Mouse (Mus musculus) hindlimb bud, embryonic 11.5 days (tissue): ENCODE measurements around the gene Dusp6.
"Not testable (repeated sequence)": the region's sequence is repeated elsewhere in the genome, so short reads cannot be mapped to it uniquely, and the experiment has no call there.

ENCODE experiments used
- DNase-seq: peaks from one replicate; pipeline ENCODE4 v3.0.0-alpha.2; 2012; ENCODE audit warnings: low read depth, low spot score; ENCODE audit errors: extremely low spot score

Dusp6 gene

DNA sequence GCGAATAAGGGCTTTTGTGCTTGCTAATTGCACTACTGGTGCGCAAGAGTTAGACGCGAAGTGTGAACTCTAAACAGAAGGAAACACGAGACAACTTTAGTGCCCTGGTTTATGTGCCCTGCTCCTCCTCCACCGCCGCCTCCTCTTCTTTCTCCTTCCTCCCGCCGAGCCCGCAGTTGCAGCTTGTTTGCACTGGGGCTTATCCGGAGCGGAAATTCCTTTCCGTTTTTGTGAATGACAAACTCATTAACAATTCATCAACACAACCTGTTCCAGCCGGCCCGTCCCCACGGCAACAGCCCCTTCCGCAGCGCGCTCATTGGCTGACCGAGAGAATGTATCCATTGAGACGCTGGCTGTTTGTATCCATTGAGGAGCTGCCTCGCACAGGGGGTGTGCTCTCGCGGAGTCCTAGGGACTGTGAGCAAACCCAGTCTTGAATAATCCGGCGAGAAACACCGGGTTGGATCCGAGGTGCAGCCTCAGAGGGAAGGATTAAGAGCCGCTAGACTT is at the start of gene Dusp6:
Dusp6 (plus strand) TSS at position 365 of the 513 bp plus-strand sequence.
- peak; percentile 94 for DNase-seq

GRCm38 (mm10) chr10:99214421-99215299 is 48.4 kb upstream of the Dusp6 start:
- DNase-seq = no peak

DNA sequence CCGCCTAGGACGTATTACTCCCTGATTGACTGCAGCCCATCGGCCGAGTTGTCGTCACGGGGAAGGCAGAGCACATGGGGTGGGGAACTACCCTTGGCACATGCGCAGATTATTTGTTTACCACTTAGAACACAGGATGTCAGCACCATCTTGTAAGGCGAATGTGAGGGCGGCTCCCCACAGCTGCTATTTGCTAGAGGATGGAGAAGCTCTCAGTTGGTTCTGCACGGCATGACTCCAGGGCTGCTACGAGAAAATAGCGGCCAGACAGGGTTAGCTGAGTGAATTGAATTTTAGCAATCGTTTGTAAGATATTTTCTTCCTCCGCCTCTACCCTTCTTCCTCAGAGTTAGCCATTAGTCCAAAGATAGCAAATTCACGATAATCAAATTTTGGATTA is 46.5 kb upstream of the Dusp6 start:
- DNase-seq = not testable (repeated sequence)

DNA sequence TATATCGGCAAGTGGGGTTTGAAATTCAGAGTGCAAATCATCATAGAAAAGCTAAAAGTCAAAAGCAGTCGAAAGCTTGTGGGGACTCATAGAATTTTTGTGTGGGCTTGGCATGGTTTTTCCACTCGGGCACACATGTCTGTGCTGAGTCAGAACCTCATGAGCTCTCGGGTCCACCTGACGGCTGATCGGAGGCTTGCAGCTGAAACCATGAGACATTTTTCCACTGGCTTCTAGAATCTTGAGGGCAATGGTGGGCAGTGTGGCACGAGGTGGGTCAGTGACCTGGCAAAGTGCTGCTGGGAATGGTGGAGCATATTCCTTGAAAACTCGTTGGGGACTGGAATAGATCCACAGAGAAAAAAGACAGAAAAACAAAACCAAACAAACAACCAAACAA is 41.5 kb upstream of the Dusp6 start:
- DNase-seq = no peak

DNA sequence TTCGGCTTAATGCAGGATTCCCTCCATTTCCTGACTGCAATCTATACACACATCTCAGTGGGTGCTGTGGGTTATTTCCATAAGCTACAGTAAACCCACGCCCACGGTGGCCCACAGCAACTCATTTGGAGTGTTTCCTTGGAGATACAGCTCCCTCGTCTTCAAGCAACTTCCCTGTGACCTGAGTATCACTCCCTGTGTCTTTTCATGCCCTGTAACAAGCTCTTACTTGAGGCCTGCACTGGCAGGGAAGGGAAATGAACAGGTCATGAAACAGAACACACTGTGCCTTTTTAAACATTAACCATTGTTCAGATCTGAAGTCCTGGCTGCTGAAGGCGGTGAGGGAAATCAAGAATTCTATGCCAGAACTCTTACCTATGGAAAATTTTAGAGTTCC is 40.3 kb upstream of the Dusp6 start:
- no peak for DNase-seq

- DNase-seq = no peak
Observed at GRCm38 (mm10) chr10:99224218-99224617, 38.8 kb upstream of the Dusp6 start.

DNA sequence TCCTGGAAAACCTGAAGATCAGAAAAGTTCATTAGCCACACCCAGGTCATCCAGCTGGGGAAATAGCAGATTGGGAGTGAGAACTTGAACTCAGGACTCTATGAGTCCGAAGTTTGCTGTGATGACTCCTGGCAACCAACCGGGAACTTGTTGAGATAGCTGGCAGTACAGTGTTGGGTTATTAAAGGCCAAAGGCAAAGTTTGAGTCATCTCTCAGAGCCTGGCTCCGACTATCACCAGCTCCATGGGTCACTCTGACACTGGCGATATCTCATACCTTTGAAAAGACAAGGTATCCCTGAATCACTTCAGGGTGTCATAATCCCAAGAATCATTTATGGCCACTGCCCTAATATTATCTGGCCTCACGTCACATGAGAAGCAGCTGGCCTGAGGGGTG is 36.2 kb upstream of the Dusp6 start:
- no peak for DNase-seq

DNA sequence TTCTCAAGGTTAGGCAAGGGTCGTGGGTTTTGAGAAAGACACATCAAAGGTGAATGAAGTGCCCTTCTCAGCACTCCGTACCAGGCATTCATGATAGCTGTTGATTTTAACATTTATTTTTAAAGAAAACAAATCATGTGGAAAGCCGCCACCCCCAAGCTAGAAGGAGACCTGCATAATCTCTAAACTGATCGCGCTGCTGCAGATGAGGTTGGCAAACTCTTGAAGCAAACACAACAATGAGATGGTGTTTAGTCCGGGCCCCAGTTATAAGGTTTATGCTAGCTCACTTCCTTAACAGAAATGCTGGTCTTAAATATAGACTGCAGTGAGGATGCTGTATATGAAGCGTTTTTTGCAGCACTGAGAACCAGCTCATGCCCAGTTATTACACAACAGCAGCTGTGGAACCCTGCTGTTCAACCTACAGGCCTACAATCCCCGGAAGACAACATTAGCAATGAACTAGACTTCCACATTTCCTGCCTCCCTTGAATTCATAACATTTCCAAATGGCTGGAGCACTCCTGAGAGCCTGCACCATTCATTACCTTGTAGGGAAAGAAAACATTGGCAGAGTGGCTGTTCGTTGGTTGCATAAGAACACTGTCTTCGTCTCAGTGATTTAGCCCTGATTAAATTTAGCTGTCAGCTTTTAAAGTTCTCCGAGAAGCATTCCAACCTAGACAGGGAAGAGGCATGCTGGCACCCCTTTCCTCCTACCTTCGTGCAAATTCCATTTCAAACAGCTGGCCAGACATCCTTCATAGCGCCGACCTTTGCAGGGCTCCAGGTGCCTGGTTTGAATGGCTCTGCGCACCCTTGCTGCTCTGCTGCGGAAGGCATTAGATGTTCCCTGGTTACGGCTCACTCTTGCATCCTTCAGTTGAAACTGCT is 34.8 kb upstream of the Dusp6 start:
- no peak for DNase-seq

DNA sequence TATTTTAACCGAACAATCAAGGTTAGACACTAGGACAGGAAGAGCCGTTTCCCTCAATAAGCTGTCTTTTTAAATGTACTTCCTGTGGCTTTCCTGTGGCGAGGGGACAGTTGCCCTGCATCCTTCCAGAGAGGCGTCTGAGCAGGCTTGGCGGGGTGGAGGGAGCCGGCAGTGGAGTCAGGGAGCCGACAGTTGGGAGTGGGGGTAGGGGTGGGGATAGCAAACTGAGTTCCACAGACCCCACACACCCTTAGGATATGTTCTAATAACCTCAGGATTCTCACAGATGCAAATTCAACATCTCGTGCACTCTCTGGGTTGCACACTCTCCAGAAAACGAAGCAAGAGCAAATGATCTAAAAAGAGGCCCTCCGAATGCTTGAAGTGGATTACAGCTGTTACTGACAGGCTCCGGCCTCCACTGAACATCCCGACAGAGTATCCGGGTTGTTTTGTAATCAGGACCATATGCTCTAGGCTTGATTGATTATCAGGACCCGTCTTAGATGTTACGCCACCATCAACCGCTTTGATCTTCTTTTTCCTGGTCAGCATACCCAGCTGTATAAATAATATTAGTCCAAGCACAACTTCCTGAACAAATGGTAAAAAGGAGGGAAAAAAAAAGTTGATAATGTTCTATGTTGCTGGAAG is 33.9 kb upstream of the Dusp6 start:
- no peak for DNase-seq

DNA sequence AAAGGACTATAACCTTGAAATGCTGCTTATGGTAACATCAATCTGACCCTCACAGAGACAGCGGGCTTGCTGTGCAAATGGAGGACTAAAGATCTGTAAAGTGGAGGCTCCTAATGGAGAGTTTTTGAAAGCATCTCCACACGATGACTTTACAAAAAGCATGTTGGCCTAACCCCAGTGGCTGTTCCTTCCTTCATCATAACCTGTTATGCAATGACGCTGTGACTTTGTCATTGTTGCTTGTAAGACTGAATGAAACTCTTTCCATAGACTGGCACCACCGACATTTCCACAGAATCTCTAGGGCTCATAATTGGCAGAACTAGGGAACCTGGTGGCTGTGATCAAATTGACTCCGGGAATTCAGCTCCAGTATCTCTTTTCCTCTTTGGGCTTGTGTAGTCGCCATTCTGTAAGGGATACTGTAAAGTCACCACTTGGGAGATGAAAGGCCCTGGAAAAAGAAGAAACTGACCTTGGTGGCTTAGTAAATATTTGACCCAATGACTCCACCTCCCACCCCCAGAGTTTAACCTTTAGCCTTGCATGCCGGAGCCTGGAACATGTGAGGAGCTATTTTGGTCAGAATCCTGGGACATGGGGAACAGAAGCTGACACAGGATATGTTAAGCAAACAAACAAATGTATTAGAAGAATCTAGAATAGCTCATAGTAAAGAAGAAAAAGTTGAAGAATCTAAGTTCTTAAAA is 30.4 kb upstream of the Dusp6 start:
- no peak for DNase-seq

DNA sequence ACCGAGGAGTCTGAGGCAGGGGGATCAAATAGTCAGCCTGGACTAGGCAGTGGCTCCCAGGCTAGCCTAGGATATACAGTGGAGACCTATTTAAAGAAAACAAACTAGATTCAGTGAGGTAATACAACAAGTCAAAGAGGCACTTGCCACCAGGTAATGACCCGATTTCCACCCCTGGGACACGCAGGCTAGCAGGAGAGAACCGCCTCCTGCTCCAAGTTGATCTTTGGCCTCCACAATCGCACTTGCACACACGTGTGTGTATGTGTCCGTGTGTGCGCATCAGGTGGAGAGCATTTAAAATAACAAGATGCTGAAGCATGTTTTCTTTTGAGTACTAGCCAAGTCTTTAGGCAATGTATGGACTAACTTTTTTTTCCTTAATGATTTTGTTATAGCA is 28.7 kb upstream of the Dusp6 start:
- no peak for DNase-seq

- no peak for DNase-seq
Observed at GRCm38 (mm10) chr10:99235081-99235480, 27.9 kb upstream of the Dusp6 start.

DNA sequence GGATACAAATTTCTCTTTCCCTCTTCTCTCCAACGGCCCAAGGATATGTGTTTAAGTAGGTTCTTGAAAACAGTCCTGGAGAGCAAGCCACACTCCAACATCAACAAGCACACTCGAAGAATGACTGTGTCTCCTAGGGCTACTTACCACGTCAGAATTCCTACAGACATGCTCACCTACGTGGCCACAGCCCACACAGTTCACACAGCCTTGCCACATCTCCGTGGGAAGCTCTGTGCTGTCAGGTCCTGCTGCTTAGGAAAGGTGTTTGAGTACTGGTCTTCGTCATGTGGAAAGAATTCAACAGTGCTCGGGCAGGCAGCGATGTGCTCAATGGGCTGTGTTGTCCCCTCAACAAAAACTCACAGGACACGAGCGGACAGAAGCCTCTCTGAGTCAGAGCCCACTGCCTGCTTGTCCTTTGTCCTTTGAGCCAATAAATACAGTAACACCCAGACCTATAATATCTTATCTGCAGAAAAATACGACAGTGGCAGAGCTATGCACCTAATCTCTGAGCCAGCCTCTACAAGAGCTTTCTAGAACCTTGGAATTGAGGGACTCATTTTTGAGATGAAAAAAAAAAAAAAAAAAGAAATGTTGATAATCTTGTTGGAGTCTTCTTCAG is 25.7 kb upstream of the Dusp6 start:
- no peak for DNase-seq

DNA sequence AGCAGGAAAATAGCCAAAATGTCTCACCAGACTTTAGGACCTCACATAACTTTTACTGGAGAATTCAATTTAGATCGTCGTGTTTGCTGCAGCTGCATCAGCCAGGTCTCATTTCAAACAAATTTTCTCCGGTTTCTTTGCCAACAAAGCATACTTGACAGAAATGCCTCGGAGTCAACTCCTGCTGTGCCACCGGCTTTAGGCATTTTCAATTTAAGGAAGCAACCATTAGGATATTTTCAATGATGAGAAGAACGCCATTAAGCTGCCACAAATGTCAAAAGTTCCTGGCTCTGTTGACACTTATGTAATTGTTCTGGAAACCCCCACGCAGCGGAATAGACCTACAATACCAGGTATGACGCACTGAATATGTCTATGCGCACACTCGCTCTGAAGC is 24.5 kb upstream of the Dusp6 start:
- DNase-seq = no peak

DNA sequence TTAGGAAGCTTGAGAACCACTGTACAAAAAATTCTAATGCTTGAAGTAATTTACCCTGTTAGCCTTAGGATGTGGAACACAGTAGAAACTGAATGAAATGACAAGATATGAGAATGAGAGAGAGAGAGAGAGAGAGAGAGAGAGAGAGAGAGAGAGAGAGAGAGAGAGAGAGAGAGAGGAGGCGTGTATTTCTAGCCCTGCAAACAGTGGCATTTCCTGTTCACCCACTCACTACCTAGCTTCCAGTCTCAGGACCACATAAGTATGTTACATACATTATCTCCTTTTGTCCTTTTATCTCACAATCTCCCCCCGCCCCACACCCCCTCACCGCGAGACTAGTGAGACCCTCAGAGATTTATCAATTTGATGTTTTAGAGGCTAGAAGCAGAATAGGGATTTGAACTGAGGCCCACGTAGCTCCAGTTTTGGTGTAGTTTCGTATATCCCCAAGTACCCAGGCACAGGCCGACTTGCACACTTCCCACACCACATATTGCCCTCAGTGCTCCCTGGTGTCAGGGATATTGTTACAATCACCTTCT is 21.7 kb upstream of the Dusp6 start:
- DNase-seq = no peak

DNA sequence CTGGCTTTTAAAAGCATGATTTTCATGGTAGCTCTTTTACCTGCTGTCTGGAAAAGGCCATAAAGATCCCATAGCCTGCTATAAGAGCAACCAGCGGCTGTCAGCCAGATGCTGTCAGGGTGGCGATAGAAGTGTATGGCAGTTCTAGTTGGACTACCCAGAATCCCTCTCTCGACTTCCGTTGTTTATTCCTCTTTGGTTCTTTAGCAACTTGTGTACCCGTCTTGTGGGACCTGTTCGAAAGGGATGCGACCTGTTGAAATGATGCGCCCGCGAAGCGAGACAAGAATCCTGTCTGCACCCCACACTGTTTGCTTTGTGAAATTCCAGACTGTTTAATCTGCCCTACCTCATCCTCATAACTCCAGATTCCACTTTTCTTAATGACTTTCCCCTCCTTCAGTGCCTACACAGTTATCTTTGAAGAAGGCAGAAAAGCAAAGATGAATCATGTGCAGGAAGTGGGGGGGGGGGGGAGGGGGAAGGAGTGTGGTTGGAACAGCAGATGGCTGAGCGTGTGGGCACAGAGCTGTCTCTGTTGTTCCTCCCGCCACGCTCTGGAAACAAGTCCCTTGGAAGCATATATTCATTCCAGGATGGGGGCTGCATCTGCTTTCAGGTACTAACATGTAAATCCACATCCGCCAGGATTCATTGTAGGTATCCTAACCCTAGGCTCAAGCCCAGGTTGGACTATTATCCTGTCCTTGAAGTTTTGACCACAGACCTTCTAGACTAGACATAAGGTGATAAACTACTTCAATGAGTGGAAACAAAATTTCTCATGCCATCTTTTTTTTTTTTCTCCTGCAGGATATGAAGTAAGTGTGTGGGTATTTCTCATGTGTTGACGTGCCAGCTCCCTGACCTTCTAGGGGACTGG is 21.0 kb upstream of the Dusp6 start:
- DNase-seq = no peak

- DNase-seq = no peak
Observed at GRCm38 (mm10) chr10:99242721-99243120, 20.3 kb upstream of the Dusp6 start.

DNA sequence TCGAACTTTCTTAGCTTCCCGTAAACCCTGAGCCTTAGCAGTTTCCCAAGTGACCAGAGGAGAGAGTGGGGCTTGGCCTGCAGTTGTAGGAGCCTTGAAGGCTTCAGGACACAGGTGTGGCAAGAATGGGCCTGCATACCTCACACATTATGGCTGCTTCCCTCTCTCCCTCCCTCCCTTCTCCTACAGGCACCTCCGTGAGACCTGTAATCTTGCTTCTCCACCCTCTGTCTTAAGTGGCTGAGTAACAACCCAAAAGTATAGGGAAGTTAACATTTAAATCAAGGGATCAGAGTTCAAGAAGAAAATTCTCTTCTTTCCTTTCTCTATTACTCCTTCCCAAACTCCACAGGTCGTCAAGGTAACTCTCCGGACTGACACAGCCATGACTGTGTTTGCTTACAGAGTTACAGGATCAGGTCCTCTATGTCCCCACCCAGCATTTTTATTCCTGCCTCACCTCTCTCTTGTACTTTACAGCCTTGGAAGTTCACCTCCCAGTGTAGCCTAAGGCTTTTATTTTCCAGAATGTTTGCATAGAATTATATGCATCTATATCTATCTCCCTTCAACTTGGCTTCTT is 19.0 kb upstream of the Dusp6 start:
- no peak for DNase-seq
